Mouse (Mus musculus) limb, embryonic 14.5 days (tissue): ENCODE results near the gene Hunk. TPM values are rescaled to one million over a fixed set of nuclear protein-coding genes. Genes with fewer than 3 reads are reported as not detected.
A peak's percentile ranks its signal among the peaks of the same experiment; 100 is the strongest.

Experiments
- ATAC-seq: fragments of 200-750 bp; cut with Nextera tagmentation; 2 replicates; pipeline ENCODE4 v1.8.0; 2017; ENCODE audit warnings: low read depth, moderate number of reproducible peaks, moderate TSS enrichment; ENCODE audit not compliant: low FRiP score
- DNase-seq: peaks from one replicate; pipeline ENCODE4 v3.0.0-alpha.2; 2015; ENCODE audit warnings: low spot score
- H3K27ac ChIP-seq: fragments of 300-500 bp; sonication (generic); replicated peaks from 2 replicates; pipeline ENCODE4 v1.5.1; 2014; ENCODE audit warnings: low read depth, mild to moderate bottlenecking, low read length, moderate library complexity, mixed read lengths
- H3K27me3 ChIP-seq: fragments of 300-500 bp; sonication (generic); 2 replicates; pipeline ENCODE4 v1.6.1; 2014; ENCODE audit warnings: low read length, mixed read lengths; ENCODE audit not compliant: control insufficient read depth, insufficient read depth
- H3K36me3 ChIP-seq: fragments of 300-500 bp; sonication (generic); 2 replicates; pipeline ENCODE4 v1.6.1; 2014; ENCODE audit warnings: mild to moderate bottlenecking, low read length, moderate library complexity, mixed read lengths; ENCODE audit not compliant: control insufficient read depth, insufficient read depth
- H3K4me1 ChIP-seq: fragments of 300-500 bp; sonication (generic); 2 replicates; pipeline ENCODE4 v1.6.1; 2014; ENCODE audit warnings: antibody characterized with exemption, low read length, mixed read lengths; ENCODE audit not compliant: control insufficient read depth, insufficient read depth
- H3K4me2 ChIP-seq: fragments of 300-500 bp; sonication (generic); replicated peaks from 2 replicates; pipeline ENCODE4 v1.6.1; 2014; ENCODE audit warnings: low read depth, mild to moderate bottlenecking, low read length, moderate library complexity; ENCODE audit not compliant: severe bottlenecking
- H3K4me3 ChIP-seq: fragments of 300-500 bp; sonication (generic); replicated peaks from 2 replicates; pipeline ENCODE4 v1.5.1; 2014; ENCODE audit warnings: low read length
- H3K9ac ChIP-seq: fragments of 300-500 bp; sonication (generic); 2 replicates; pipeline ENCODE4 v1.6.1; 2014; ENCODE audit warnings: mild to moderate bottlenecking, low read depth, low read length, moderate library complexity; ENCODE audit not compliant: severe bottlenecking
- H3K9me3 ChIP-seq: fragments of 300-500 bp; sonication (generic); 2 replicates; pipeline ENCODE4 v1.6.1; 2016; ENCODE audit warnings: low read length; ENCODE audit not compliant: control insufficient read depth
- POLR2A ChIP-seq: fragments of 200-500 bp; IDR thresholded peaks from 2 replicates; pipeline ENCODE4 v1.8.0; 2012; ENCODE audit warnings: inconsistent platforms, mild to moderate bottlenecking, moderate library complexity, borderline replicate concordance; ENCODE audit not compliant: insufficient read depth, insufficient read length; ENCODE audit errors: extremely low read depth
- whole genome bisulfite sequencing: fragments of 180-500 bp; shearing (Covaris S2); extraction: QIAGEN DNeasy Blood & Tissue Kit; methylation state at CpG from one replicate; pipeline ENCODE4 v1.1.7; 2014; 5-methylcytosine and 5-hydroxymethylcytosine counted together
- polyA plus RNA-seq, 2 experiments: library from polyadenylated mRNA; depleted of rRNA in 1 of 2; stranded (reverse) in 1 of 2; unstranded in 1 of 2; fragments of >200 nt; fragmentation: Nextera tagmentation in 1 of 2; extraction: Ambion mirVana in 1 of 2; gene quantifications; 2 replicates each; pipeline versions ENCODE4 v1.2.1 to v1.2.3; 2012 to 2014

Gene Hunk
- polyA plus RNA-seq, 2 experiments, result 14.1 to 19.9 TPM

- no peaks in the 10 kb centered on the region for H3K36me3 ChIP-seq
- H3K27me3 ChIP-seq, result no peaks in the 10 kb centered on the region
- H3K4me1 ChIP-seq, result peaks cover 4% of the 10 kb centered on the region
- WGBS, result 19% methylated on average over 11 of the region's 11 CpGs
- no peak overlapping the region for H3K9ac ChIP-seq
- H3K27ac ChIP-seq, result no peak overlapping the region
- H3K9me3 ChIP-seq, result no peaks in the 10 kb centered on the region
- H3K4me3 ChIP-seq, result no peak overlapping the region
- ATAC-seq, result peak; percentile 70
- peak; percentile 79 for DNase-seq
- H3K4me2 ChIP-seq, result no peak overlapping the region
- TF ChIP-seq POLR2A, result no peak
Measured at GRCm38 (mm10) chr16:90379897-90380296, 5.9 kb upstream of the Hunk start.

DNA sequence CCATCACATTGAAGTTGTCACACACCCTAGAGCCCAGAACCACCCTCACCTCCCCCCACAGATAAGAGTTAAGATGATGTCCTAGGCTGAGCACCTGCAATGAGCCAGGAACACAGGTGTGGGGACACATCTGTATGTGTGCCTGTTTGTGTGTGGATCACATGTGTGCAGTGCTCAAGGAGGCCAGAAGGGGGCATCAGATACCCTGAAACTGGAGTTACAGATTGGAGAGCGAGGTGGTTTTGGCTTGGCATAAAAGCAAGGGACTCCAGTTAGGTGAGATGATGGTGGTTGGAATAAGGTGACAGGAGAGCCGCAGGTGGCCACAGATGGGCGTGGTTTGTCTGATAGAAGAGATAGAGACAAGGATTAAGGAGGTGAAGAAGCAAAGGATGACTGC, 4.2 kb upstream of the Hunk start:
- Histone ChIP-seq H3K4me3 (no peak overlapping the region), H3K36me3 (no peaks in the 10 kb centered on the region), H3K4me1 (peaks cover 8% of the 10 kb centered on the region), H3K27ac (no peak overlapping the region), H3K4me2 (no peak overlapping the region), H3K9me3 (no peaks in the 10 kb centered on the region), H3K27me3 (no peaks in the 10 kb centered on the region), H3K9ac (no peak overlapping the region)
- ATAC-seq (no peak), DNase-seq (no peak)
- no peak for TF ChIP-seq POLR2A
- WGBS, result 84% methylated on average over 3 of the region's 3 CpGs

GRCm38 (mm10) chr16:90382701-90383280, 3.0 kb upstream of the Hunk start:
- DNase-seq, result no peak

GRCm38 (mm10) chr16:90384058-90384457, 1.8 kb upstream of the Hunk start:
- WGBS, result 50% methylated on average over 3 of the region's 3 CpGs

More at GRCm38 (mm10) chr16:90382701-90383280, 3.0 kb upstream of the Hunk start:
- no peak for TF ChIP-seq POLR2A
- H3K4me3 ChIP-seq, result no peak overlapping the region
- no peaks in the 10 kb centered on the region for H3K9me3 ChIP-seq
- no peaks in the 10 kb centered on the region for H3K36me3 ChIP-seq
- 77% methylated on average over 10 of the region's 10 CpGs for WGBS
- no peaks in the 10 kb centered on the region for H3K27me3 ChIP-seq
- H3K27ac ChIP-seq, result no peak overlapping the region
- ATAC-seq, result no peak
- no peak overlapping the region for H3K9ac ChIP-seq
- peaks cover 13% of the 10 kb centered on the region for H3K4me1 ChIP-seq
- no peak overlapping the region for H3K4me2 ChIP-seq

GRCm38 (mm10) chr16:90384846-90385245, 967 bp upstream of the Hunk start:
- ATAC-seq, result no peak
- 3% methylated on average over 12 of the region's 12 CpGs for WGBS
- Histone ChIP-seq H3K36me3 (peaks cover 3% of the 10 kb centered on the region; the same call in 1 of the 2 replicates), H3K27ac (0 out of 2 replicates have a peak overlapping the region, but pooled peaks have one; percentile 97), H3K4me2 (peak overlapping the region; percentile 90), H3K4me3 (peak overlapping the region; percentile 89), H3K4me1 (peaks cover 30% of the 10 kb centered on the region), H3K9ac (peak overlapping the region; percentile 88; the same call in 1 of the 2 replicates), H3K27me3 (no peaks in the 10 kb centered on the region), H3K9me3 (no peaks in the 10 kb centered on the region)
- DNase-seq, result no peak
- TF ChIP-seq POLR2A, result no peak

More at GRCm38 (mm10) chr16:90384058-90384457, 1.8 kb upstream of the Hunk start:
- ATAC-seq (no peak), DNase-seq (peak; percentile 52)
- H3K4me3 ChIP-seq, result no peak overlapping the region
- no peaks in the 10 kb centered on the region for H3K27me3 ChIP-seq
- no peak overlapping the region for H3K9ac ChIP-seq
- H3K4me1 ChIP-seq, result peaks cover 25% of the 10 kb centered on the region
- no peaks in the 10 kb centered on the region for H3K9me3 ChIP-seq
- H3K27ac ChIP-seq, result no peak overlapping the region
- H3K36me3 ChIP-seq, result 0 out of 2 replicates have a peak, but pooled peaks cover 3% of the 10 kb centered on the region
- no peak for TF ChIP-seq POLR2A
- H3K4me2 ChIP-seq, result no peak overlapping the region

GRCm38 (mm10) chr16:90385326-90385687, 506 bp upstream of the Hunk start:
- Histone ChIP-seq H3K27ac (peak overlapping the region; percentile 97), H3K9me3 (no peaks in the 10 kb centered on the region), H3K9ac (peak overlapping the region; percentile 88), H3K36me3 (peaks cover 6% of the 10 kb centered on the region; the same call in 1 of the 2 replicates), H3K4me2 (peak overlapping the region; percentile 90), H3K4me1 (peaks cover 30% of the 10 kb centered on the region), H3K4me3 (peak overlapping the region; percentile 89), H3K27me3 (no peaks in the 10 kb centered on the region)
- WGBS, result under 1% methylated on average over 15 of the region's 16 CpGs
- DNase-seq (peak; percentile 53), ATAC-seq (no peak; the same call in 1 of the 2 replicates)
- TF ChIP-seq POLR2A, result no peak
